Mouse (Mus musculus) stomach, postnatal 0 days (tissue): Measurements from ENCODE around the gene Slc13a5.

Experiments used
- CTCF ChIP-seq: IDR thresholded peaks from 2 replicates; pipeline ENCODE4 v1.5.1; 2016; ENCODE audit warnings: antibody characterized with exemption, low read depth, mild to moderate bottlenecking, moderate library complexity
- EP300 ChIP-seq: optimal IDR thresholded peaks from 2 replicates; pipeline ENCODE3; 2016; ENCODE audit warnings: antibody characterized with exemption

- TF ChIP-seq EP300 (no peak), CTCF (no peak)
Observed at GRCm38 (mm10) chr11:72287126-72287525, 20.1 kb upstream of the Slc13a5 start.
